Mouse (Mus musculus) embryonic facial prominence, embryonic 13.5 days (tissue): ENCODE results near the gene Fkbp10. TPM values are rescaled to one million over a fixed set of nuclear protein-coding genes. Genes with fewer than 3 reads are reported as not detected.

ENCODE experiments used
- ATAC-seq: fragments of 200-750 bp; cut with Nextera tagmentation; 2 replicates; pipeline ENCODE4 v1.8.0; 2017; ENCODE audit warnings: low read depth; ENCODE audit not compliant: insufficient number of reproducible peaks, insufficient read depth, low FRiP score, low TSS enrichment
- H3K27ac ChIP-seq: fragments of 300-500 bp; sonication (generic); 2 replicates; pipeline ENCODE4 v1.5.1; 2015; ENCODE audit warnings: moderate library complexity, mild to moderate bottlenecking, inconsistent platforms
- H3K27me3 ChIP-seq: fragments of 300-500 bp; sonication (generic); 2 replicates; pipeline ENCODE4 v1.6.1; 2015; ENCODE audit warnings: mild to moderate bottlenecking, inconsistent platforms
- H3K36me3 ChIP-seq: fragments of 300-500 bp; sonication (generic); 2 replicates; pipeline ENCODE4 v1.6.1; 2015; ENCODE audit warnings: mild to moderate bottlenecking, inconsistent platforms
- H3K4me1 ChIP-seq: fragments of 300-500 bp; sonication (generic); 2 replicates; pipeline ENCODE4 v1.6.1; 2015; ENCODE audit warnings: inconsistent platforms
- H3K4me2 ChIP-seq: fragments of 300-500 bp; sonication (generic); 2 replicates; pipeline ENCODE4 v1.6.1; 2015; ENCODE audit warnings: moderate library complexity, mild to moderate bottlenecking, inconsistent platforms
- H3K4me3 ChIP-seq: fragments of 300-500 bp; sonication (generic); 2 replicates; pipeline ENCODE4 v1.5.1; 2015; ENCODE audit warnings: mild to moderate bottlenecking, inconsistent platforms
- H3K9ac ChIP-seq: fragments of 300-500 bp; sonication (generic); 2 replicates; pipeline ENCODE4 v1.6.1; 2015; ENCODE audit warnings: mild to moderate bottlenecking, inconsistent platforms
- H3K9me3 ChIP-seq: fragments of 300-500 bp; sonication (generic); 2 replicates; pipeline ENCODE4 v1.6.1; 2016; ENCODE audit warnings: inconsistent platforms
- WGBS: fragments of 180-500 bp; shearing (Covaris S2); methylation state at CpG from one replicate; pipeline ENCODE4 v1.1.7; 2015; ENCODE audit warnings: mixed read lengths; 5-methylcytosine and 5-hydroxymethylcytosine counted together
- polyA plus RNA-seq: library from polyadenylated mRNA; unstranded; fragments of >200 nt; fragmentation: Nextera tagmentation; extraction: Ambion mirVana; gene quantifications from 2 replicates; pipeline ENCODE4 v1.2.1, GENCODE M21; 2015

Gene Fkbp10
- polyA plus RNA-seq, 1 experiment from 2014 or later = 134 TPM

DNA sequence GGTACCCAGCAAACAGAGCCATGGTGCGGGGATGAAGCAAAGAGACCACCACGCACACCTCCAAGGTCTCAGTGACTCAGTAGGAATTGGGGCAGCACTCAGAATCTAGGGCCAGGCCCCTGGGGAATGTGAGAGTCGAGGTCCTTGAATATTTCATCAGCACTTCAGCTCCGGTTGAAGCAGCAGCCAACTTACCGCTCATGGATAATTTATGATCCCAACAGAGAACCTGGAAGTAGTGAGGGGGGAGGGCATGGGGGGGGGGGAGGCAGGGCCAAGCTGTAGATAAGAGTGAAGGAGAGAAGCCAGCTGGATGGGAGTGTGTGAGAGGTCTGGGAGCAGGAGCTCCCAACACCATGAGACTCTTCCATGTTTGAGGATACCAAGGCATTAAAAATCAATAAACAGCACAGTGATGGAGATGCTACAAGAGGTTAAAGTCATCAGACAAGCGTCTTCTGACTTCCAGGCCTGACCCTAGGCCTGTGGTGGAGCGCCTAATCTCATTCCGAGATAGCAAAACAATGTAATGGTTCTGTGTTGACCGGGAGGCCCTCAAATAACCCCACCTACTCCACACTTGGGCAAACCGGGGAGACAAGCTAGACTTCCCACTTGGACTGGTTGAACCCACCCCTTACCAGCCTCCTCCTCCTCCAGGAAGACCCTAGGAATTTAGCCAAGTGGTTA, 11.9 kb upstream of the Fkbp10 start:
- no peak overlapping the region for H3K4me2 ChIP-seq
- H3K4me1 ChIP-seq = peaks cover 34% of the 10 kb centered on the region
- H3K27ac ChIP-seq = no peak overlapping the region; the same call in 1 of the 2 replicates
- H3K9ac ChIP-seq = no peak overlapping the region
- WGBS = 82% methylated on average over 10 of the region's 10 CpGs
- ATAC-seq = no peak
- H3K36me3 ChIP-seq = peaks cover 5% of the 10 kb centered on the region
- H3K9me3 ChIP-seq = no peaks in the 10 kb centered on the region
- H3K27me3 ChIP-seq = no peaks in the 10 kb centered on the region
- no peak overlapping the region for H3K4me3 ChIP-seq

GRCm38 (mm10) chr11:100404456-100405074, 10.9 kb upstream of the Fkbp10 start:
- peaks cover 27% of the 10 kb centered on the region for H3K4me1 ChIP-seq
- peaks cover 14% of the 10 kb centered on the region for H3K36me3 ChIP-seq
- H3K4me2 ChIP-seq = no peak overlapping the region
- H3K27ac ChIP-seq = no peak overlapping the region
- H3K27me3 ChIP-seq = no peaks in the 10 kb centered on the region
- H3K9me3 ChIP-seq = no peaks in the 10 kb centered on the region
- H3K9ac ChIP-seq = no peak overlapping the region
- H3K4me3 ChIP-seq = no peak overlapping the region
- no peak for ATAC-seq
- 82% methylated on average over 3 of the region's 3 CpGs for WGBS

DNA sequence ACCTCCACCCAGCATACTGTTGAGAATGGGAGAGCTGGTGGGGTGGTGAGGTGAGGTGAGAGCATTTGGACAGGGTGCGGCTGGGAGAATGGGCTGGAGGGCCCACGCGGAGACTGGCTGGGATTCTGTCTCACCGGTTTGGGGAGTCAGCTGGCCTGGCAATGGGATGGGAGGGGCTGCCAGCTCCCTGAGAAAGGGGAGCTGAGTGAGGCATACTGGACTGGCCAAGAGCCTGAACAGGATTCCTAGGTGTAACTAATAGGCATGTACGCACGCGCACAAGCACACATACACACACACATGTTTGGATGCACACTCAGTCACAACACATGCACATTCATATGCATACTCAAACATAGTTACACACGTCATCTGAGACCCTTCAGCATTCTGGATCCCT, 9.2 kb upstream of the Fkbp10 start:
- ATAC-seq = no peak

DNA sequence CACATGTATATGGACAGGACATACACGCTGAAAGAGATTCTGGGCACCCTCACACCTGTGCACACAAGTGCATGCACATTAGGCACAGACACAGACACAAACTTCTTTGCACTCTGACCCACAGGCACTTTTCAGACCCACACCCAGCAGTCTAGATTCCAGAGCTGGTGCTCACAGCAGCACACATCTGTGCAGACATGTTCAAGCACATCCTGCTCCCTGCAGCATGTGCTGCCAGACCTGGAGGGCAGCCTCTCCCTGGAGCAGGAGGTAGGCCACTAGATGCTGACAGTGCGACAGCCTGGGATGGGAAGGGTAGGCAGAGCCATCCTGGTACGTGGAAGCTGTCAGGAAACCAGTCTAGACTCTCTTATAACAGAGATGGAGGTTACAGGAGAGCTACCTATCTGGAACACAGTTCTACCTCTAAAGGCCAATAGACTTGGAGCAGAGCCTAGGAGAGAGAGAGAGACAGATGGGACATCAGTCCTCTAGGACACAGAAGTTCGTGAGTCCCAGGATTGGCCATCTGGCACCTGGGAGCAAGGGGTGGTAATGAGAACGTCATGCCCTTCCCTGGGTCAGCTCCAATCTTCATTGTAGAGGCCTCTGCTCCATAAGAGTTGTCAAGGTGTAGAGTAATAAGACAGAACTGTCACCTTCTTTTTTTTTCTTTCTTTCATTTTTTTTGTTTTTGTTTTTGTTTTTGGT, 8.3 kb upstream of the Fkbp10 start:
- Histone ChIP-seq H3K27ac (no peak overlapping the region), H3K27me3 (no peaks in the 10 kb centered on the region), H3K4me1 (peaks cover 30% of the 10 kb centered on the region), H3K4me2 (no peak overlapping the region), H3K9ac (no peak overlapping the region), H3K36me3 (peaks cover 29% of the 10 kb centered on the region), H3K9me3 (no peaks in the 10 kb centered on the region), H3K4me3 (no peak overlapping the region)
- 81% methylated on average over 5 of the region's 5 CpGs for WGBS
- ATAC-seq = no peak

More for the DNA sequence above, 9.2 kb upstream of the Fkbp10 start:
- Histone ChIP-seq H3K9me3 (no peaks in the 10 kb centered on the region), H3K27ac (0 out of 2 replicates have a peak overlapping the region, but pooled peaks have one; percentile 0), H3K4me2 (no peak overlapping the region), H3K9ac (no peak overlapping the region), H3K36me3 (peaks cover 29% of the 10 kb centered on the region), H3K4me3 (no peak overlapping the region), H3K27me3 (no peaks in the 10 kb centered on the region), H3K4me1 (peaks cover 23% of the 10 kb centered on the region)
- WGBS = 77% methylated on average over 8 of the region's 8 CpGs

GRCm38 (mm10) chr11:100408076-100408834, 7.2 kb upstream of the Fkbp10 start:
- 0 out of 2 replicates have a peak overlapping the region, but pooled peaks have one; percentile 8 for H3K27ac ChIP-seq
- ATAC-seq = no peak

DNA sequence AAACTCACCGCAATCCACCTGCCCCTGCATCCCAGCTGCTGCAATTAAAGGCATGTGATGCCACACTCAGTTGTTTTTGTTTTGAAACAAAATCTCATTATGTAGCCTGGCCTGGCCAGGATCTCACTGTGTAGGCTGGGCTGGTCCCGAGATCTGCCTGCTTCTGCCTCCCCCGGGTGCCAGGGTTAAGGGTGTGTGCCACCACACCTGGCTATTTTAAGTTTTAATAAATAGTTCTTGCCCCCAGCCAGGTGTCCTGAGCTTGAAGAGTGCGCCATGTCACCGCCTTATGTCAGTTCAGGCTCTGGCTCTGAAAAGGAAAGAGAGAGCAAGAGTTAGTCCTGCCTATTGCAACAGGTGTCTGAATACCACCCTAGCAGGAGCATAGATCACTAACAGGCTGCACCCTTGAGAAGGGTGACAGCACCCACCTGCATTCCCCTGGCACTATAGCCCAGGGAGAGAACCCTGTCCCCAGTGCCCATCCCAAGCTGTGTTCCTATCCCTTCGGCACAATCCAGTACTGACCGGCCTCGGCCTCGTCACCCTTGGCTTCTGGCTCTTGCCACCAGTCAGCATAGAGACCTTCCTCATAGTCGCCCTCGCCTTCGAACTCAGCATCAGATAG, 6.5 kb upstream of the Fkbp10 start:
- no peaks in the 10 kb centered on the region for H3K9me3 ChIP-seq
- no peaks in the 10 kb centered on the region for H3K27me3 ChIP-seq
- H3K4me1 ChIP-seq = peaks cover 40% of the 10 kb centered on the region
- H3K4me2 ChIP-seq = no peak overlapping the region
- 90% methylated on average over 12 of the region's 12 CpGs for whole genome bisulfite sequencing
- H3K36me3 ChIP-seq = peaks cover 29% of the 10 kb centered on the region
- H3K4me3 ChIP-seq = no peak overlapping the region
- 0 out of 2 replicates have a peak overlapping the region, but pooled peaks have one; percentile 7 for H3K27ac ChIP-seq
- ATAC-seq = 0 out of 2 replicates have a peak, but pooled peaks have one; percentile 34
- no peak overlapping the region for H3K9ac ChIP-seq

More at GRCm38 (mm10) chr11:100408076-100408834, 7.2 kb upstream of the Fkbp10 start:
- H3K9me3 ChIP-seq = no peaks in the 10 kb centered on the region
- 37% methylated on average over 10 of the region's 10 CpGs for WGBS
- no peak overlapping the region for H3K9ac ChIP-seq
- H3K27me3 ChIP-seq = no peaks in the 10 kb centered on the region
- no peak overlapping the region for H3K4me2 ChIP-seq
- H3K4me1 ChIP-seq = peaks cover 33% of the 10 kb centered on the region
- peaks cover 29% of the 10 kb centered on the region for H3K36me3 ChIP-seq
- H3K4me3 ChIP-seq = no peak overlapping the region

DNA sequence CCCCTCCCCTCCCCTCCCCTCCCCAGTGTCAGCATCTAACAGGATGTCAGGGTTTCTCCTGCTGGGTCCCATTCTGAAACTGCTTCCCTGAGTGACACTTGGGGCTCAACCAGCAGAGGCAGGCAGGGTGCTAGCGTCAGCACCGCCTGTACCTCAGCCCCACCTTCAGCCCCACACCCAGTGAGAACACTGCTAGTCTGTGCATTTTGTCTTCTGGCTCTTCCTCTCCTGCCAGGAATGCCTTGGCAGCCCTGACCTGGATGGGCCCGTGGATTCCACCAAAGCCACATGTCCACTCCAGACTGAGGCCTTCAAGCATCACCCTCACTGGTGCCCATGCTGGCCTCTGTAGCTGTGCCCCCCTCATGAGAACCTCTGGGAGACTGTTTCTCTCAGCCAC, 5.8 kb upstream of the Fkbp10 start:
- no peaks in the 10 kb centered on the region for H3K27me3 ChIP-seq
- peaks cover 41% of the 10 kb centered on the region for H3K4me1 ChIP-seq
- H3K4me2 ChIP-seq = no peak overlapping the region
- no peaks in the 10 kb centered on the region for H3K9me3 ChIP-seq
- H3K27ac ChIP-seq = no peak overlapping the region
- 78% methylated on average over 3 of the region's 3 CpGs for WGBS
- no peak overlapping the region for H3K4me3 ChIP-seq
- 0 out of 2 replicates have a peak overlapping the region, but pooled peaks have one; percentile 36 for H3K9ac ChIP-seq
- ATAC-seq = no peak
- H3K36me3 ChIP-seq = peaks cover 29% of the 10 kb centered on the region

DNA sequence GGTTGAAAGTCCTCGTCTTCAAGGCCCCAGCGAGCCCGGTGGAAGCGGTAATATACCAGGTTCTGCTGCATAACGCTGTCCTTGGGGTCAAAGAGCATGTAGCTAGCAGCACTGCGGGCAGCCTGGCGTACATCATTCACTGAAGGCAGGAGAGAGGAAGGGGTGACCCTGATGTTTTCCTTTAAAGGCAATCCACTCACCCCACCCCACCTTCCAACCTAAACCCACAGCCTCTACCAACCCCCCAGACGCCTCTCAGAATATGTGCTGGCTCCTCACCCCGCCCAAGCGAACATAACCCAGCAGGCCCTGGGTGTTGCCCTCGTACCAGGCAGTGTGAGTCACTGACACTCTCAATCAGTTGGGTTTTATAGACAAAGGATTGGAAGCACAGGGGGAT, 3.8 kb upstream of the Fkbp10 start:
- H3K9ac ChIP-seq = peak overlapping the region; percentile 88; the same call in 1 of the 2 replicates
- peaks cover 29% of the 10 kb centered on the region for H3K36me3 ChIP-seq
- H3K4me3 ChIP-seq = peak overlapping the region; percentile 77; the same call in 1 of the 2 replicates
- no peaks in the 10 kb centered on the region for H3K9me3 ChIP-seq
- H3K27ac ChIP-seq = peak overlapping the region; percentile 39; the same call in 1 of the 2 replicates
- WGBS = 78% methylated on average over 11 of the region's 11 CpGs
- peak overlapping the region; percentile 80 for H3K4me2 ChIP-seq
- ATAC-seq = no peak
- peaks cover 46% of the 10 kb centered on the region for H3K4me1 ChIP-seq
- H3K27me3 ChIP-seq = no peaks in the 10 kb centered on the region

DNA sequence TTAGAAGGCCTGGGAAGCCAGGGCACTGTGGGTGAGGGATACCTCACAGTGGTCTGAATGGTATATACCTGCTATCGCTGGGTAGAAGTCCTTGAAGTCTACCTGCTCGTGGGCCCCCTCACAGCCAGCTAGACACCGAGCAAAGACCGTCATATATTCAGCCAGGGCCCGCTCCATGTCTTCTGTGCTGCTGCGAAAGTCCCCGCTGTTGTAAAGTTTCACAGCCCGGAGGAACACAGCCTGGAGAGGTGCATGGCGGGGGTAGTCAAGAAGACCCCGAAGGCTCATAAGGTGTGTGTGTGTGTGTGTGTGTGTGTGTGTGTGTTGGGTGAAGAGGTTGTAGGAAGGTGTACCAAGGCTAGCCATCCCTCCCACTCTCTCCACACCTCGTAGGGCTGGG, 2.0 kb upstream of the Fkbp10 start:
- H3K4me1 ChIP-seq = peaks cover 49% of the 10 kb centered on the region
- H3K4me2 ChIP-seq = peak overlapping the region; percentile 80
- peak overlapping the region; percentile 77 for H3K4me3 ChIP-seq
- WGBS = 68% methylated on average over 11 of the region's 11 CpGs
- no peaks in the 10 kb centered on the region for H3K27me3 ChIP-seq
- H3K9ac ChIP-seq = peak overlapping the region; percentile 88
- no peak for ATAC-seq
- no peak overlapping the region for H3K27ac ChIP-seq
- peaks cover 24% of the 10 kb centered on the region for H3K36me3 ChIP-seq
- no peaks in the 10 kb centered on the region for H3K9me3 ChIP-seq

GRCm38 (mm10) chr11:100414021-100414913, 1.2 kb upstream of the Fkbp10 start, which contains the start of gene P3h4:
Gene P3h4, minus strand, starts transcription at chr11:100414836.
- peak; percentile 90 for ATAC-seq
- 1% methylated on average over 83 of the region's 93 CpGs for WGBS

More at GRCm38 (mm10) chr11:100414021-100414913, 1.2 kb upstream of the Fkbp10 start, which contains the start of gene P3h4:
- H3K4me3 ChIP-seq = peak within 1 kb of the TSS; percentile 77
- H3K4me2 ChIP-seq = peak within 1 kb of the TSS; percentile 80
- no peaks in the 10 kb centered on the region for H3K27me3 ChIP-seq
- H3K36me3 ChIP-seq = peaks cover 20% of the 10 kb centered on the region
- H3K9me3 ChIP-seq = no peaks in the 10 kb centered on the region
- peaks cover 49% of the 10 kb centered on the region for H3K4me1 ChIP-seq
- H3K27ac ChIP-seq = peak within 1 kb of the TSS; percentile 94
- peak within 1 kb of the TSS; percentile 88 for H3K9ac ChIP-seq
